Mouse (Mus musculus): ENCODE data around the gene Zfp455. TPM values are rescaled to one million over a fixed set of nuclear protein-coding genes. Genes with fewer than 3 reads are reported as not detected.
A peak's percentile ranks its signal among the peaks of the same experiment; 100 is the strongest.
"Not testable (repeated sequence)": the region's sequence is repeated elsewhere in the genome, so short reads cannot be mapped to it uniquely, and the experiment has no call there.

Zfp455 gene
- polyA plus RNA-seq (2015; fragmentation: Nextera tagmentation; extraction: Ambion mirVana): 2.0 and 2.9 TPM in 2 replicates

DNA sequence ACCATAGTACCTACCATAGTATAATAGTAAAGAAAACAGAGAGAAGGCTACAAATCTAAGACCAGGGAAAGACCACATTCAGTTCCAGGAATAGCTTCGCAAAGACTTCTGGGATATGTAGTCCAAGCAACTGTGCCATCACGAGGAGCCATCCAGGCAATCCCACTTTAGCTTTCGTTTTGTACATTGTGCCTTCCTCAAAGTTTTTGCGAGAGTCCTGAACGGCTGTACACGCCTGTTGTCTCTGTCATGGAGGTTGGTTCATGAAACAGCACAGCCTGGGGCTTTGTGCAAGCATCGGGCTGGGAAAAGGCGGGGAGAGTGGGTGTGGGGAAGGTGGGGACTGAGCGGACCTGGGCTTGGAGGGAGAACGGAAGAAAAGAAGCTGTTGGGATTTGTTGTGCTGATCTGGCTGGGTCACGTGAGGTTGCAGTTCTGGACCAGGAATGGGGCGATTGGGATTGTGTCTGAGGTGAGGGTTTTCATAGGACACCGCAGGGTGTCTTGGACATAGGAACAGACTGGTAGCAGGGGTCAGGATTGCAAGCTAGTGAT is at the start of gene Zfp455:
Gene Zfp455 (plus strand): TSS at position 167 of the 555 bp plus-strand sequence.
- H3K36me3 ChIP-seq (replicated peaks): no peaks in the 10 kb centered on the region
- peaks cover 6% of the 10 kb centered on the region; the same call in 1 of the 2 replicates for H3K4me1 ChIP-seq
- ATAC-seq (replicated peaks): peak; percentile 94
- H3K27ac ChIP-seq: peak within 1 kb of the TSS; percentile 77
- 3% methylated on average over 13 of the region's 13 CpGs for WGBS
- H3K9ac ChIP-seq: peak within 1 kb of the TSS; percentile 66
- peak within 1 kb of the TSS; percentile 78 for H3K4me3 ChIP-seq
- H3K9me3 ChIP-seq: no peaks in the 10 kb centered on the region
- H3K27me3 ChIP-seq (replicated peaks): no peaks in the 10 kb centered on the region
- H3K4me2 ChIP-seq: peak within 1 kb of the TSS; percentile 66

DNA sequence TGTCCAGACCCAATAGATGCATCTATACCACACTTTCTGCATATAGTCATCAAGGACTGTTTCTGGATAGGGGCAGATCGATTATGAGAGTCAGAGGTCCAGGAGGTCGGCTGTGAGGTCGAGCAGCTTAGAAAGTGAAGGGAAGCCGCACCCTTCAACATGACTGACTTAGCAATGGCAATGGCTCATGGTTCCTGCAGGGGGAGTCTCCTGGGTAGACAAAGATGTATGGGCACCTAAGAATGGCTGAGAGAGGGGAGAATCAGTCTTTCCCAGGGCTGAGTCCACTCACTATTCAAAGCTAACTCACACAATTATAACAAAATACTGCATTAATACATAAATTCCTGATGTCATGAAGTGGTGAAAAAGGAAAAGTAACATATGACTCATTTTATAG is 28.2 kb upstream of the Zfp455 start:
- 67% methylated on average over 4 of the region's 4 CpGs for WGBS
- H3K4me1 ChIP-seq; H3K9ac ChIP-seq; H3K27ac ChIP-seq; H3K4me2 ChIP-seq; H3K36me3 ChIP-seq (replicated peaks); H3K27me3 ChIP-seq (replicated peaks); ATAC-seq (replicated peaks); H3K4me3 ChIP-seq; H3K9me3 ChIP-seq: not testable (repeated sequence)

DNA sequence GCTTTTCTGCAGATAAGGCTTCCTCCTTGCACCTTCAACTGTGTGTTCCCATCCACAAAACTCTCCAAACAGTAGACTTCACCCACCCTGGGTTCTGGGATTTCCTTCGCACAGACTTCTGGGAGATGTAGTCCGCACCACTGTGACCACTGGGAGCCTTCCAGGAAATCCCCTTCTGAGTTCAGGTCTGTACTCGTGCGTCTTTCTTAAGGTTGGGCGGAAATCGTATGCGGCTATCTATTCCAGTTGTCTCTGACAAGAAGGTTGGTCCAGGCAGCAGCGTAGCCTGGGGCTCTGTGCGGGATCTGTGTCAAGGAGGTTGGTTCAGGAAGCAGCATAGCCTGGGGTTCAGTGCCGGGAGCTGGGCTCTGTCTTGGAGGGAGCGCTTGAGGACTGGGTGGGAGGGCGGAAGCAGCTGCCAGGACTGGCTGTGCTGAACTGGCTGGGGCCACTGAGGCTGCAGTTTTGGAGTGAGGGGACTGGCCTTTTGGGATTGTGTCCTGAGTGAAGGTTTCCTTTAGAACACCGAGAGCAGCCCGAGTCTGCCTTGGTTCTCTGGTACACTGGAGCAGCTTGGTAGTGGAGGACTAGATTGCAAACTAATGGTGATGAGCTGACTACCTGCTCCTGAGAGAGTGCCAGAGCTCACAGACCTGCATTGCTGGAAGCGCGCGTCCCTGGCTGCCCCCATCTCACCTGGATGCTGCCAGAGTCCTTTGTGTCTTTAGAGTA is 21.1 kb upstream of the Zfp455 start, which contains the start of gene Rsl1:
Gene Rsl1 (plus strand): TSS at position 192 of the 732 bp plus-strand sequence.
- Histone ChIP-seq H3K4me3 (peak within 1 kb of the TSS; percentile 79), H3K9ac (peak within 1 kb of the TSS; percentile 61), H3K27ac (peak within 1 kb of the TSS; percentile 71), H3K4me2 (peak within 1 kb of the TSS; percentile 65)
- ATAC-seq (replicated peaks): peak; percentile 99
- not testable (repeated sequence) for H3K36me3 ChIP-seq (replicated peaks); H3K27me3 ChIP-seq (replicated peaks); H3K4me1 ChIP-seq; H3K9me3 ChIP-seq
- WGBS: 0% methylated on average over 17 of the region's 17 CpGs

DNA sequence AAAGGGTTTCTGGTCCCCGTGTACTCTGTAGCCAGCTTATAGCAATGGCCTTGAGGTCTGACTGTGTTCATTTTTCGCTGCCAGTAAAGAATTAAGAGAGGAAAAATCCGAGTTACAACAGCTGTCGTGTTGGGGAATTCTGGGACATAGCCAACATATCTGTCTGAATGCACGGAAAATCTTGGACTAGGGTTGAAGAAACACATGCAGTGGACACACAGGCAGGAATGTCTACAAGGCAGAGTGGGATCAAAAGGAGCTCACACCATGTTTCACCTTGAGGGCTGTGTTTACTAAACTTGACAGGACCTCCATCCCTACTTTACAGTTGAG is 20.6 kb upstream of the Zfp455 start:
- Histone ChIP-seq H3K27ac (no peak overlapping the region), H3K9me3 (no peaks in the 10 kb centered on the region), H3K4me1 (peaks cover 6% of the 10 kb centered on the region; the same call in 1 of the 2 replicates), H3K36me3 (replicated peaks) (0 out of 2 replicates have a peak, but pooled peaks cover 5% of the 10 kb centered on the region), H3K9ac (peak overlapping the region; percentile 61), H3K27me3 (replicated peaks) (no peaks in the 10 kb centered on the region), H3K4me2 (peak overlapping the region; percentile 65), H3K4me3 (peak overlapping the region; percentile 79)
- WGBS: 30% methylated on average over 5 of the region's 5 CpGs
- 0 out of 2 replicates have a peak, but pooled peaks have one; percentile 5 for ATAC-seq (replicated peaks)

DNA sequence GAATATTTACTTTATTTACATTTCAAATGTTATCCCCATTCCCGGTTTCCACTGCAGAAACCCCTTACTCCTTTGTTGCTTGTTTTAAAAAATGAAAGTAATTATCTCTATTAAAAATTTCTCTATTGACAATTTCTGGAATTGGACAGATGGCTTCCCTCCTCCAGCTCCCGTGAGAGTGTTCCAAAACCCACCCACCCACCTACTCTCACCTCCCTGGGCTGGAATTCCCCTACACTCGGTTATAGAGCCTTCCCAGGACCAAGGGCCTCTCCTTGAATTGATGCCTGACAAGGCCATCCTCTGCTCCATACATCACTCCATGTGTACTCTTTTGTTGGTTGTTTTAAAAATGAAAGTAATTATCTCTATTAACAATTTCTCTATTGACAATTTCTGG is 7.3 kb downstream of the Zfp455 start:
- ATAC-seq (replicated peaks): no peak
- Histone ChIP-seq H3K4me3 (no peak overlapping the region), H3K4me1 (no peaks in the 10 kb centered on the region), H3K27me3 (replicated peaks) (no peaks in the 10 kb centered on the region), H3K4me2 (no peak overlapping the region), H3K9ac (no peak overlapping the region), H3K9me3 (no peaks in the 10 kb centered on the region), H3K27ac (no peak overlapping the region), H3K36me3 (replicated peaks) (peaks cover 3% of the 10 kb centered on the region; the same call in 1 of the 2 replicates)
- 77% methylated on average over 3 of the region's 3 CpGs for whole genome bisulfite sequencing

DNA sequence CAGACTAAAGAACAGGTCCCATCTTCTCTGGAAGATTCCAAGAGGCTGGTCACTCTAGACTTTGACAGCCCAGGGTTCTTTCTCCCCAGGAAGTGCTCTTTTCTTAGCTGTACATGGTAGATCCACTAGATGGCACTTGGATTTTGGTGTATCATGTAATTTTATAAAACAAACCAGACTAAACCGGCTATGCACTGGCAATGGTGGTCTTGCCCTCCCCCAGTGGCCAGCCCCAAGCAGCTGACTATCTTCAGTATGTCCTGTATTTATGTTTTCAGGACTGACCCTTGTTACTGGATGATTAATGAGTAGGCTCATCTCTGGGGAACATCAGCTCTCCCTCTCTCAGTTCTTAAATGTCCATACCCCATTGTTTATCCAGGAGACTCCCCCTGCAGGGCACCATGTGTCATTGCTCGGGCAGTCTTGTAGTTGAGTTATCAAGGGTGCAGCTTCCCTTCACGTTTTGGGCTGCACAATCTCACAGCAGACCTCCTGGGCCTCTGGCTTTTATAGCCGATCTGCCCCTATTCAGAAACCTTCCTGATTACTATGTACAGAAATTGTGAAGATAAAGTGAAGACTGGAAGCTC is 19.8 kb downstream of the Zfp455 start:
- no peaks in the 10 kb centered on the region for H3K4me1 ChIP-seq
- H3K4me2 ChIP-seq: no peak overlapping the region
- no peaks in the 10 kb centered on the region for H3K9me3 ChIP-seq
- no peak overlapping the region for H3K9ac ChIP-seq
- H3K27me3 ChIP-seq (replicated peaks): no peaks in the 10 kb centered on the region
- H3K36me3 ChIP-seq (replicated peaks): no peaks in the 10 kb centered on the region
- ATAC-seq (replicated peaks): no peak
- 58% methylated on average over 4 of the region's 4 CpGs for WGBS
- H3K27ac ChIP-seq: no peak overlapping the region
- no peak overlapping the region for H3K4me3 ChIP-seq

Other genes with a start within 250 kb of the Zfp455 start
- gene Zfp712, start 133.3 kb upstream of the Zfp455 start, polyA plus RNA-seq (2015; fragmentation: Nextera tagmentation; extraction: Ambion mirVana): 7.3 and 8.1 TPM in 2 replicates
- gene Zfp708, start 96.5 kb upstream of the Zfp455 start, polyA plus RNA-seq (2015; fragmentation: Nextera tagmentation; extraction: Ambion mirVana): 9.3 and 9.5 TPM in 2 replicates
- 0.86 and 1.0 TPM in 2 replicates for gene Gm28557, start 85.9 kb upstream of the Zfp455 start, polyA plus RNA-seq (2015; fragmentation: Nextera tagmentation; extraction: Ambion mirVana)
- not detected in 2 replicates for gene Rslcan18, start 78.2 kb upstream of the Zfp455 start, polyA plus RNA-seq (2015; fragmentation: Nextera tagmentation; extraction: Ambion mirVana)
- gene Zfp759, start 72.8 kb upstream of the Zfp455 start, polyA plus RNA-seq (2015; fragmentation: Nextera tagmentation; extraction: Ambion mirVana): 4.6 and 5.0 TPM in 2 replicates
- 6.1 and 6.2 TPM in 2 replicates for gene Rsl1, start 21.3 kb upstream of the Zfp455 start, polyA plus RNA-seq (2015; fragmentation: Nextera tagmentation; extraction: Ambion mirVana)
- 5.1 and 6.3 TPM in 2 replicates for gene Zfp458, start 84.0 kb downstream of the Zfp455 start, polyA plus RNA-seq (2015; fragmentation: Nextera tagmentation; extraction: Ambion mirVana)
- 0.91 and 1.5 TPM in 2 replicates for gene Zfp457, start 112.0 kb downstream of the Zfp455 start, polyA plus RNA-seq (2015; fragmentation: Nextera tagmentation; extraction: Ambion mirVana)
- 1.4 and 1.6 TPM in 2 replicates for gene Zfp595, start 138.1 kb downstream of the Zfp455 start, polyA plus RNA-seq (2015; fragmentation: Nextera tagmentation; extraction: Ambion mirVana)
- gene Gm28044, start 166.0 kb downstream of the Zfp455 start, polyA plus RNA-seq (2015; fragmentation: Nextera tagmentation; extraction: Ambion mirVana): not detected in 2 replicates
- gene Zfp953, start 166.1 kb downstream of the Zfp455 start, polyA plus RNA-seq (2015; fragmentation: Nextera tagmentation; extraction: Ambion mirVana): 0.49 and 0.68 TPM in 2 replicates
- not detected in 2 replicates for gene Gm28041, start 181.2 kb downstream of the Zfp455 start, polyA plus RNA-seq (2015; fragmentation: Nextera tagmentation; extraction: Ambion mirVana)
- 0.53 and 0.79 TPM in 2 replicates for gene Zfp456, start 181.3 kb downstream of the Zfp455 start, polyA plus RNA-seq (2015; fragmentation: Nextera tagmentation; extraction: Ambion mirVana)
- gene Zfp429, start 205.3 kb downstream of the Zfp455 start, polyA plus RNA-seq (2015; fragmentation: Nextera tagmentation; extraction: Ambion mirVana): 4.2 and 4.9 TPM in 2 replicates
- 1.0 and 1.3 TPM in 2 replicates for gene Zfp459, start 226.9 kb downstream of the Zfp455 start, polyA plus RNA-seq (2015; fragmentation: Nextera tagmentation; extraction: Ambion mirVana)

Measured in midbrain, embryonic 15.5 days (tissue).